Mouse (Mus musculus): ENCODE measurements around the gene Cdip1.

- TF ChIP-seq EP300 (optimal IDR thresholded peaks at IDR 0.05) (no peak), CTCF (IDR thresholded peaks at IDR 0.05; ENCODE audit: low read depth) (no peak)
Observed at GRCm38 (mm10) chr16:4829271-4829900, 39.3 kb upstream of the Cdip1 start.

All from stomach, postnatal 0 days (tissue).